Mouse (Mus musculus) colon, adult 2 months (tissue): Measurements from ENCODE around the gene Ngb. TPM values are rescaled to one million over a fixed set of nuclear protein-coding genes. Genes with fewer than 3 reads are reported as not detected.

Source experiments
- polyA plus RNA-seq: library from polyadenylated mRNA; depleted of rRNA; stranded (reverse); fragments of >200 nt; gene quantifications from 2 replicates; pipeline ENCODE4 v1.2.3, GENCODE M21; 2012; rRNA removed

Ngb gene
- 5.9 and 7.3 TPM in 2 replicates for polyA plus RNA-seq

DNA sequence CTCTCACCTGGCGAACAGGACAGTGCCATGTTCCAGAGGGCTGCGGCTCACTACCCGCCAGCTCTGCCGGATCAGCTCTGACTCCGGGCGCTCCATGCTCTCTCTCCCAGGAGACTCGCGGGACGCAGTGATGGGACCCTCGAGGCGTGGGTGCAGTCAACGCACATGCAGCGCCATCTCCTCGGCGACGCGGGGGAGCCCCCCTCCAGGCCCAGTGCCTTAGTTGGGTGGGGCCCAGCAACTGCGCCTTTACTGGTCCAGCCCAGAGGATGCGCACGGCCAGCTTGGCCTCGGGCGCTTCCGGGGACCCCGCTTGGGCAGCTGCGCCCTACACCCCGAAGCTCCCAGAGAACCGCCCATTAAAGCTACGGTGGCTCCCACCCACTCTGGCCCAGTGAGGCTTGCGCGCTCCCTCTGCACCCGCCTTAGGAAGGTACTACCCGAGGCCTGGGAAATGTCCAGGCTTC, at the start of gene Ngb:
Gene Ngb, minus strand, starts transcription at position 375 of the 467 bp plus-strand sequence.

DNA sequence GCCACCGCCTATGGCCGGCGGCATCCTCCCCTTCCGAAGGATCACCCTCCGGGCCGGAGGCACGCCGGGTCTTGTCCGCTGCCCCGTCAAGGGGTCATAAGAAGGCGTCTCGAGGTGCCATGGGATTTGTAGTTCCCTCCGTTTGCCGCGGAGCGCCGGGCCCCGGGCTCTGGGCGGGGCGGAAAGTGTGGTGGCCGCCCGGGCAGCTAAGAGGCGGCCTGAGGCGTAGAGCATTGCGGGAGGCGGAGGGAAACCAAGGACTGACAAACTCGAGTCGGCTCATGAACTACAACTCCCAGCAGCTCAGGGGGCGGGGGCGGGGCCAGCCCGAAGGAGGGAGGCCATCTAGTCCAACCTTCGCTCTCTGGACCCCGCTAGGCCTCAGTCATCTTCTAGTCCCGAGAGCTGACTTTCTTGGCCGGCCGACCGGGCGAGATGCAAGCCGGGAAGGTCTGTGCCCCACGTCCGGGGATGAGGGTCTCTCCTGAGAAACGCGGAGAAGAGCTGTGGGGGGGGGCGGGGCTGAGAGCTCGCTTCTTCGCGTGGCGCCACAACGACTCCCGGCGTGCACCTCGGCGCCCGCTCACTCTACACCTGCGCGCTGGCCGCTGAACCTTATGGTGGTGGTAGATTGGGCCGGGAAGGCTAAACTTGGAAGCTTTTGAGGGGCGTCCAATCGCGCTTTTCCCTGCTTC, 45.2 kb upstream of the Ngb start, which contains the start of gene Pomt2:
Gene Pomt2, minus strand, starts transcription at position 574 of the 695 bp plus-strand sequence.

DNA sequence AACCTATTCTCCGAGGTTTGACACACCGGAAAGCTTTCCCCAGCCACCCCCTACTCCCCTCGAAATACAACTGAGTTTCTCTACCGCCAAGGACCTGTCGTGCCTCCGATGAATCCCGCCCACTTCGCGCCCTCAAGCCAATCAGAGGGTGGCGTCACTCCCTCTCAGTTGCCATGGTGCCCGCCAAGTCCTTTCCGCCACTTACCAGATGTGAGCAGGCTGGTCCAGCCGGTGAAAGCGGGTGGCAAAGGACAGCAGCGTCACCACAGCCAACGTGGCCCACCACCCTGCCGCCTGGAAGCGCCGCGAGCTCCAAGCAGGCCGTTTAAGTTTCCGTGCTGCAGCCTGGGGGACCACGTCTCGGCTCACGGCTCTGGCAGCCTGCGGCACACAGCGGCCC, 44.6 kb upstream of the Ngb start, which contains the start of gene Gstz1:
Gene Gstz1, plus strand, starts transcription at position 200 of the 400 bp plus-strand sequence.

Other genes with a start within 250 kb of the Ngb start
- gene Irf2bpl, start 217.7 kb downstream of the Ngb start, polyA plus RNA-seq = 64.1 and 68.5 TPM in 2 replicates
- gene Cipc, start 155.5 kb downstream of the Ngb start, polyA plus RNA-seq = 84.3 and 86.5 TPM in 2 replicates
- 0.50 TPM in 1 of 2 replicates, not detected in the other for gene Zdhhc22, start 112.1 kb downstream of the Ngb start, polyA plus RNA-seq
- 0.53 and 0.80 TPM in 2 replicates for gene Tmem63c, start 81.2 kb downstream of the Ngb start, polyA plus RNA-seq
- gene Gstz1, start 44.6 kb upstream of the Ngb start, polyA plus RNA-seq = 25.0 and 32.1 TPM in 2 replicates
- gene Pomt2, start 45.4 kb upstream of the Ngb start, polyA plus RNA-seq = 10.8 and 13.9 TPM in 2 replicates
- gene Samd15, start 97.2 kb upstream of the Ngb start, polyA plus RNA-seq = 0.20 TPM in 1 of 2 replicates, not detected in the other
- 1.8 and 2.0 TPM in 2 replicates for gene Tmed8, start 97.9 kb upstream of the Ngb start, polyA plus RNA-seq
- 0.40 and 0.44 TPM in 2 replicates for gene Noxred1, start 136.2 kb upstream of the Ngb start, polyA plus RNA-seq
- 23.7 and 24.5 TPM in 2 replicates for gene Vipas39, start 163.7 kb upstream of the Ngb start, polyA plus RNA-seq
- 43.3 and 45.1 TPM in 2 replicates for gene Ahsa1, start 163.9 kb upstream of the Ngb start, polyA plus RNA-seq
- 0.22 and 0.27 TPM in 2 replicates for gene Ism2, start 197.2 kb upstream of the Ngb start, polyA plus RNA-seq